Mouse (Mus musculus): ENCODE results near the gene Rsu1. TPM values are rescaled to one million over a fixed set of nuclear protein-coding genes. Genes with fewer than 3 reads are reported as not detected.

The Rsu1 gene
- 49.1 and 60.4 TPM in 2 replicates for polyA plus RNA-seq (2012; rRNA removed)

GRCm38 (mm10) chr2:13271165-13271957 is at the start of gene Rsu1:
TSS of gene Rsu1 (minus strand) at chr2:13271415.
- Histone ChIP-seq H3K27ac (ENCODE audit: insufficient read depth, low read length) (peak within 1 kb of the TSS; percentile 34), H3K36me3 (ENCODE audit: control insufficient read depth, insufficient read depth, low read length) (no peaks in the 10 kb centered on the region), H3K4me1 (ENCODE audit: control insufficient read depth, insufficient read depth, insufficient read length) (peaks cover 5% of the 10 kb centered on the region; the same call in 1 of the 2 replicates), H3K4me3 (ENCODE audit: extremely low read depth, insufficient read depth, insufficient read length) (peak within 1 kb of the TSS; percentile 76), H3K27me3 (ENCODE audit: control insufficient read depth, insufficient read depth, low read length) (no peaks in the 10 kb centered on the region)
- WGBS, result under 1% methylated on average over 37 of the region's 37 CpGs
- TF ChIP-seq CTCF (IDR thresholded peaks at IDR 0.05; ENCODE audit: extremely low read depth, insufficient read depth, insufficient read length, insufficient replicate concordance), result no peak
- TF ChIP-seq POLR2A (IDR thresholded peaks at IDR 0.05; ENCODE audit: low read depth, low read length), result peak; percentile 8; the same call in 1 of the 2 replicates
- peak; percentile 89 to 95 for DNase-seq (ENCODE audit: low read depth in 1 of 2, low spot score in 2 of 2)

GRCm38 (mm10) chr2:13303376-13303775 is 32.2 kb upstream of the Rsu1 start:
- no peak for TF ChIP-seq CTCF (IDR thresholded peaks at IDR 0.05; ENCODE audit: extremely low read depth, insufficient read depth, insufficient read length, insufficient replicate concordance)
- TF ChIP-seq POLR2A (IDR thresholded peaks at IDR 0.05; ENCODE audit: low read depth, low read length), result no peak
- DNase-seq (ENCODE audit: low read depth in 1 of 2, low spot score in 2 of 2), result no peak
- WGBS, result 83% methylated on average over 3 of the region's 3 CpGs
- Histone ChIP-seq H3K36me3 (ENCODE audit: control insufficient read depth, insufficient read depth, low read length) (no peaks in the 10 kb centered on the region), H3K4me3 (ENCODE audit: extremely low read depth, insufficient read depth, insufficient read length) (no peak overlapping the region), H3K27ac (ENCODE audit: insufficient read depth, low read length) (no peak overlapping the region), H3K4me1 (ENCODE audit: control insufficient read depth, insufficient read depth, insufficient read length) (no peaks in the 10 kb centered on the region), H3K27me3 (ENCODE audit: control insufficient read depth, insufficient read depth, low read length) (no peaks in the 10 kb centered on the region)

GRCm38 (mm10) chr2:13299031-13299430 is 27.8 kb upstream of the Rsu1 start:
- no peaks in the 10 kb centered on the region for H3K27me3 ChIP-seq (ENCODE audit: control insufficient read depth, insufficient read depth, low read length)
- TF ChIP-seq POLR2A (IDR thresholded peaks at IDR 0.05; ENCODE audit: low read depth, low read length) (no peak), CTCF (IDR thresholded peaks at IDR 0.05; ENCODE audit: extremely low read depth, insufficient read depth, insufficient read length, insufficient replicate concordance) (0 out of 2 replicates have a peak, but pooled peaks have one; percentile 15)
- no peak for DNase-seq (ENCODE audit: low read depth in 1 of 2, low spot score in 2 of 2)
- H3K27ac ChIP-seq (ENCODE audit: insufficient read depth, low read length), result no peak overlapping the region
- 27% methylated on average over 3 of the region's 3 CpGs for WGBS
- H3K36me3 ChIP-seq (ENCODE audit: control insufficient read depth, insufficient read depth, low read length), result no peaks in the 10 kb centered on the region
- H3K4me1 ChIP-seq (ENCODE audit: control insufficient read depth, insufficient read depth, insufficient read length), result no peaks in the 10 kb centered on the region
- no peak overlapping the region for H3K4me3 ChIP-seq (ENCODE audit: extremely low read depth, insufficient read depth, insufficient read length)

- no peaks in the 10 kb centered on the region for H3K36me3 ChIP-seq (ENCODE audit: control insufficient read depth, insufficient read depth, low read length)
- H3K4me3 ChIP-seq (ENCODE audit: extremely low read depth, insufficient read depth, insufficient read length), result no peak overlapping the region
- TF ChIP-seq CTCF (IDR thresholded peaks at IDR 0.05; ENCODE audit: extremely low read depth, insufficient read depth, insufficient read length, insufficient replicate concordance) (no peak), POLR2A (IDR thresholded peaks at IDR 0.05; ENCODE audit: low read depth, low read length) (no peak)
- H3K4me1 ChIP-seq (ENCODE audit: control insufficient read depth, insufficient read depth, insufficient read length), result no peaks in the 10 kb centered on the region
- H3K27ac ChIP-seq (ENCODE audit: insufficient read depth, low read length), result no peak overlapping the region
- DNase-seq (ENCODE audit: low read depth in 1 of 2, low spot score in 2 of 2), result no peak
- H3K27me3 ChIP-seq (ENCODE audit: control insufficient read depth, insufficient read depth, low read length), result no peaks in the 10 kb centered on the region
- WGBS, result 55% methylated on average over 5 of the region's 5 CpGs
Observed at GRCm38 (mm10) chr2:13297733-13298132, 26.5 kb upstream of the Rsu1 start.

- TF ChIP-seq POLR2A (IDR thresholded peaks at IDR 0.05; ENCODE audit: low read depth, low read length) (no peak), CTCF (IDR thresholded peaks at IDR 0.05; ENCODE audit: extremely low read depth, insufficient read depth, insufficient read length, insufficient replicate concordance) (no peak)
- no peak overlapping the region for H3K4me3 ChIP-seq (ENCODE audit: extremely low read depth, insufficient read depth, insufficient read length)
- no peaks in the 10 kb centered on the region for H3K27me3 ChIP-seq (ENCODE audit: control insufficient read depth, insufficient read depth, low read length)
- no peak overlapping the region for H3K27ac ChIP-seq (ENCODE audit: insufficient read depth, low read length)
- peak in 1 of 2 experiments; percentile 29 for DNase-seq (ENCODE audit: low read depth in 1 of 2, low spot score in 2 of 2)
- 4% methylated on average over 1 of the region's 1 CpGs for WGBS
- no peaks in the 10 kb centered on the region for H3K36me3 ChIP-seq (ENCODE audit: control insufficient read depth, insufficient read depth, low read length)
- no peaks in the 10 kb centered on the region for H3K4me1 ChIP-seq (ENCODE audit: control insufficient read depth, insufficient read depth, insufficient read length)
Observed at GRCm38 (mm10) chr2:13290661-13291060, 19.4 kb upstream of the Rsu1 start.

- Histone ChIP-seq H3K36me3 (ENCODE audit: control insufficient read depth, insufficient read depth, low read length) (no peaks in the 10 kb centered on the region), H3K27ac (ENCODE audit: insufficient read depth, low read length) (no peak overlapping the region), H3K4me1 (ENCODE audit: control insufficient read depth, insufficient read depth, insufficient read length) (no peaks in the 10 kb centered on the region), H3K27me3 (ENCODE audit: control insufficient read depth, insufficient read depth, low read length) (no peaks in the 10 kb centered on the region), H3K4me3 (ENCODE audit: extremely low read depth, insufficient read depth, insufficient read length) (no peak overlapping the region)
- TF ChIP-seq POLR2A (IDR thresholded peaks at IDR 0.05; ENCODE audit: low read depth, low read length) (no peak), CTCF (IDR thresholded peaks at IDR 0.05; ENCODE audit: extremely low read depth, insufficient read depth, insufficient read length, insufficient replicate concordance) (no peak)
- 75% methylated on average over 3 of the region's 3 CpGs for WGBS
- no peak for DNase-seq (ENCODE audit: low read depth in 1 of 2, low spot score in 2 of 2)
Observed at GRCm38 (mm10) chr2:13290070-13290469, 18.9 kb upstream of the Rsu1 start.
